Mouse (Mus musculus) heart, postnatal 0 days (tissue): Measurements from ENCODE around the gene Arsa. TPM values are rescaled to one million over a fixed set of nuclear protein-coding genes. Genes with fewer than 3 reads are reported as not detected.

Experiments used
- ATAC-seq: fragments of 200-750 bp; cut with Nextera tagmentation; 2 replicates; pipeline ENCODE4 v1.8.0; 2017; ENCODE audit warnings: low read depth, moderate number of reproducible peaks, moderate library complexity; ENCODE audit not compliant: insufficient read depth
- DNase-seq: peaks from one replicate; pipeline ENCODE4 v3.0.0-alpha.2; 2016; ENCODE audit warnings: low spot score
- H3K27ac ChIP-seq: fragments of 300-500 bp; sonication (generic); 2 replicates; pipeline ENCODE4 v1.5.1; 2014; ENCODE audit warnings: low read depth, mild to moderate bottlenecking
- H3K27me3 ChIP-seq: fragments of 300-500 bp; sonication (generic); 2 replicates; pipeline ENCODE4 v1.6.1; 2014; ENCODE audit warnings: low read length, mixed read lengths; ENCODE audit not compliant: control insufficient read depth, insufficient read depth
- H3K36me3 ChIP-seq: fragments of 300-500 bp; sonication (generic); replicated peaks from 2 replicates; pipeline ENCODE4 v1.6.1; 2014; ENCODE audit warnings: low read length, mixed read lengths; ENCODE audit not compliant: control insufficient read depth, insufficient read depth
- H3K4me1 ChIP-seq: fragments of 300-500 bp; sonication (generic); 2 replicates; pipeline ENCODE4 v1.6.1; 2014; ENCODE audit warnings: antibody characterized with exemption; ENCODE audit not compliant: control insufficient read depth, insufficient read depth
- H3K4me2 ChIP-seq: fragments of 300-500 bp; sonication (generic); 2 replicates; pipeline ENCODE4 v1.6.1; 2014; ENCODE audit warnings: low read depth, mild to moderate bottlenecking, low read length, moderate library complexity
- H3K4me3 ChIP-seq: fragments of 300-500 bp; sonication (generic); 2 replicates; pipeline ENCODE4 v1.5.1; 2014; ENCODE audit warnings: low read depth, low read length
- H3K9ac ChIP-seq: fragments of 300-500 bp; sonication (generic); replicated peaks from 2 replicates; pipeline ENCODE4 v1.6.1; 2014; ENCODE audit warnings: low read depth, low read length, mixed read lengths
- H3K9me3 ChIP-seq: fragments of 300-500 bp; sonication (generic); replicated peaks from 2 replicates; pipeline ENCODE4 v1.6.1; 2016; ENCODE audit warnings: low read length; ENCODE audit not compliant: control insufficient read depth
- CTCF ChIP-seq: IDR thresholded peaks from 2 replicates; pipeline ENCODE4 v1.5.1; 2016; ENCODE audit warnings: antibody characterized with exemption, control low read depth, low read depth
- EP300 ChIP-seq: IDR thresholded peaks from 2 replicates; pipeline ENCODE4 v1.6.1; 2016; ENCODE audit warnings: antibody characterized with exemption, low read depth
- WGBS: fragments of 180-500 bp; shearing (Covaris S2); extraction: QIAGEN DNeasy Blood & Tissue Kit; methylation state at CpG from one replicate; pipeline ENCODE4 v1.1.7; 2014; 5-methylcytosine and 5-hydroxymethylcytosine counted together
- polyA plus RNA-seq: library from polyadenylated mRNA; unstranded; fragments of >200 nt; fragmentation: Nextera tagmentation; extraction: Ambion mirVana; gene quantifications from 2 replicates; pipeline ENCODE4 v1.2.1, GENCODE M21; 2015
- total RNA-seq: library from RNA; depleted of rRNA; stranded (reverse); fragments of >200 nt; gene quantifications from 2 replicates; pipeline ENCODE4 v1.2.3, GENCODE M21; 2014; ENCODE audit warnings: low replicate concordance

Gene Arsa
- total and polyA plus RNA-seq, 2 experiments from 2014 or later: 10.4 to 14.1 TPM

DNA sequence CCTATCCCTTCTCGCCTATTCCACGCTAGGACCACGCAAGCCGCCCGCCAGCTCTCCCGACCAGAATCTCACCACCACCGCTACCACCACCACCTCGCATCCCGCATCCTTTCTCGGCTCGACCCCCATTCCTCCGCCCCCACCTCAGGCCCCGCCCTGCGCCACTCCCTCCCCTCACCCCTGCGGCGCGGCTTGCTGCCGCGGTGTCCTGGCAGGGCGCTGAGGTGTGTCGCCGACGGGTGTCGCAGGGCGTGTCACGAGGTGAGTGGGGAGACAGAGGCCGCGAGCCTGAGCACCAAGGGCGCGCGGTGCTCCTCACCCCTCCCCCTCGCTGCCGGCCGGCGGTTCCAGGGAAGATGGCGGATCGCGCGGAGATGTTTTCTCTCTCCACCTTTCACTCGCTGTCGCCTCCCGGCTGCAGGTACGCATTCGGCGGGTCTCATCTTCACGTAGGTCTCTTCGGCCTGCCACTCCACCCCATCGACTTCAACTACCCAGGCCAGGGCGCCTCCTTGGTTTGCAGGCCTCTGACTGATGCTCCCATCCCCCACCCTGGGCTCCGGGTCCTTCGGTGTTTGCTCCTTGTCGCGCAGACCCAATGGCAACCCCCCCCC, 23.3 kb downstream of the Arsa start, which contains the start of gene Mapk8ip2:
TSS of gene Mapk8ip2 (plus strand) at position 49 of the 614 bp plus-strand sequence.
- Histone ChIP-seq H3K4me2 (peak within 1 kb of the TSS; percentile 66), H3K4me3 (peak within 1 kb of the TSS; percentile 39), H3K36me3 (no peaks in the 10 kb centered on the region), H3K4me1 (peaks cover 7% of the 10 kb centered on the region), H3K9me3 (no peaks in the 10 kb centered on the region), H3K27ac (no peak within 1 kb of the TSS), H3K9ac (no peak within 1 kb of the TSS), H3K27me3 (peaks cover 46% of the 10 kb centered on the region)
- WGBS: 2% methylated on average over 52 of the region's 53 CpGs
- DNase-seq: no peak
- ATAC-seq: no peak
- TF ChIP-seq CTCF: no peak
- TF ChIP-seq EP300: no peak

DNA sequence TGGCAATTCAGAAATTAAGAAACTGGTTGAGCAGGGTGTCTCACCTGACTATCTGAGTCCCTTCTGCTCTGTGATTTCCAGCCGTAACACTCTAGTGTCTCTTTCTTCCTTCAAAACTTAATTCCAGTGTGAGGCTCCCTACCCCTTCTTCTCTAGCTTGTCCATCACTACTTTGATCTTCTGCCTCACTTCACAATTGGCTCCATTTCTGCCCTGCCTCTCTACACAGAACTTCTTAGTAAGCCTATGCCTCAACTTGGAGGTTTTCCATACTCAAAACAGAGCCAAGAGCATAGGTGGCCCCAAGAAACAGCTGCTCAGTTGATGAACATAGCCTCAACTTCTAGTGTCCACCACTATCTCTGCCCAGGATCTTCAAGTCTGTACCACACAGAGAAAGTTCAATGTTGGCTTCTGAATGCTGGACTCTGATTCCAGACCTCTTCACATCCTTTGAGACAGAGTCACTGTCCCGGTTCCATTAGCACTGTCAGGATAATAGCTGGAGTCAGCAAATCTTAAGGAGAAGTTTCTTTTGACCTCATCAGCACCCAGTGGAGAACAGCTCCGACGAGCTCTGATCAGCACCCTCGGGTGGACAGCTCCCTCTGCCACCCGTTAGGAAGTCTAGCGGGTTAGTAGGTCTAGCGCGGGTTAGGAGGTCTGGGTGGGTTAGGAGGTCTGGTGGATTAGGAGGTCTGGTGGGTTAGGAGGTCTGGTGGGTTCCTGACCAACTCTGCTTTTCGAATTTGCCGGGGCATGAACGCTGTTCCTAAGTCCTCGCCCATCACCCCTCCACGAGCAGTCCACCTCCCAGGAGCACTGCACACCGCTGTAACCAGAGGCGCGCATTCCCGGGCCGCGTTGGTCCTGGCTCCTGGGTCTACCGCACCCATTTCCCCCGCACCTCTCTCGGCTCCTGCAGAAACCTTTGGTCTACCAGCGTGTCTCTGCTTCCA, 24.0 kb downstream of the Arsa start:
- TF ChIP-seq CTCF: no peak
- no peak for TF ChIP-seq EP300
- peak; percentile 73; the same call in 1 of the 2 replicates for ATAC-seq
- H3K27me3 ChIP-seq: peaks cover 46% of the 10 kb centered on the region

DNA sequence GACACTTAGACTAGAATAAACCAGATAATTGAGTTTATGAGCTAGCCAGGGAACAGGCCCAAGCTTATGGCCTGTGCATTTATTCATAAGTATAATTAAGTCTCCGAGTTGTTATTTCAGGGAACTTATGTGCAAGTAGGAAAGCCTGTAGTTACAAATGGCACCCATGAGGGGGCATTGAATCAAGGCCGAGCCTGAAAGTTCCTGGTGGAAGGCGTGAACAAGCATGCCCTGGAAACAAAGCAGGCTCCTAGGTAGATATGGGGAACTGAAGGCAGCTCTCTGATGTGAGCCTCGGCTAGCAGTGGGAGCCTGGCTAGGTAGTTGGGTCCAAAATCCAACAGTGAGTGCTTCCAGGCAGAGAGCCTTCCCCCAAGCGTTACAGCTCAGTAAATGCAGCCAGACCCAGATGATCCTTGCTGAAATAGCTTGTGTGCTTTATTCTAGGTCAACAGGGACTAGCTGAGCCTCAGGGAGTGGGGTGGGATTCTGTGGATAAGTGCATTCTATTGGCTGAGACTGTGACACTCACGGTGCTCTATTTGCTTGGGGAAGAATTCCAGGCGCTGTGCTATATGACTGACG, 34.6 kb downstream of the Arsa start:
- Histone ChIP-seq H3K4me3 (no peak overlapping the region), H3K9me3 (no peaks in the 10 kb centered on the region), H3K4me2 (no peak overlapping the region), H3K4me1 (no peaks in the 10 kb centered on the region), H3K27ac (no peak overlapping the region), H3K9ac (no peak overlapping the region), H3K27me3 (no peaks in the 10 kb centered on the region), H3K36me3 (no peaks in the 10 kb centered on the region)
- DNase-seq (peak; percentile 25), ATAC-seq (no peak)
- 39% methylated on average over 8 of the region's 8 CpGs for WGBS
- no peak for TF ChIP-seq EP300
- peak; percentile 30 for TF ChIP-seq CTCF

More for the DNA sequence above, 24.0 kb downstream of the Arsa start:
- Histone ChIP-seq H3K9ac (no peak overlapping the region), H3K9me3 (no peaks in the 10 kb centered on the region), H3K4me2 (peak overlapping the region; percentile 66), H3K36me3 (no peaks in the 10 kb centered on the region), H3K27ac (no peak overlapping the region), H3K4me1 (peaks cover 7% of the 10 kb centered on the region), H3K4me3 (peak overlapping the region; percentile 39)
- WGBS: 5% methylated on average over 24 of the region's 24 CpGs
- peak; percentile 45 for DNase-seq

DNA sequence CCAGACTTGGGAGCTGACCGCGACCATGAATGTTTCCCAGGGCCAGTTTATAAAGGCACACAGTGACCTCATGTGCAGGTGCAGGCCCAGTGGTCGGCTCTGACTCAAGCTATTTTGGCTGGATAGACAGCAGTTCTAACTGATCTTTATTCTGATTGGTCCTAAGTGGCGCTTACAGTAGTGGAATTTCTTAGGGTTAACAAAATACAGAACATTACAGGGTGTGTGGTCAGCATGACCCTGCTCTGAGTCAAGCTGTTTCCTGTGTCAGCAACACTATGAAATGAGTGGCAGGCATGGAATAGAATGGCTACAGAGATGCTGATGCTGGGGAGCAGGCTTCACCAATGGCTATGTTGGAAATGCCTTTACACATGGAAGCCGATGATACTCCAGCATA, 41.3 kb downstream of the Arsa start:
- TF ChIP-seq CTCF: no peak
- TF ChIP-seq EP300: no peak
- ATAC-seq (no peak), DNase-seq (no peak)
- H3K9me3 ChIP-seq: no peaks in the 10 kb centered on the region
- H3K4me2 ChIP-seq: no peak overlapping the region
- H3K9ac ChIP-seq: no peak overlapping the region
- 0 out of 2 replicates have a peak, but pooled peaks cover 4% of the 10 kb centered on the region for H3K4me1 ChIP-seq
- H3K27me3 ChIP-seq: no peaks in the 10 kb centered on the region
- WGBS: 76% methylated on average over 5 of the region's 5 CpGs
- H3K4me3 ChIP-seq: no peak overlapping the region
- H3K36me3 ChIP-seq: no peaks in the 10 kb centered on the region
- no peak overlapping the region for H3K27ac ChIP-seq

DNA sequence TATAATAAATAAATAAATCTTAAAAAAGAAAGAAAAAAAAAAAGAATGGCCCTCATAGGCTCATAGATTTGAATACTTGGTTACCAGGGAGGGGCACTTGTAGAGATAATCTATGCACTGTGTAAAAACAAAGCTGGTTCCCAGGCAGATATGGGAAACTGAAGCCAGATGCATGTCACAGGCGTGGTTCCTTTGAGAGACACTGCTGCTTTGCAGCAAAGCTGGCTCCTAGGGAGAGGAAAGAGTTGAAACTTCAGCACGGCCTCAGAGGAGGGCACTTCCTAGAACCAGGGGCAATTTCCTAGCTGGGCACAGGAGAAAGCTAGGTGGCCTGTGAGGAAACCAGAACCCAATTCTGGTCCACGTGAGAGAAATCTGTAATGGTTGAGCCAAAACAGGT, 43.1 kb downstream of the Arsa start:
- H3K27ac ChIP-seq: no peak overlapping the region
- peaks cover 4% of the 10 kb centered on the region; the same call in 1 of the 2 replicates for H3K4me1 ChIP-seq
- DNase-seq (no peak), ATAC-seq (no peak)
- no peak for TF ChIP-seq CTCF
- TF ChIP-seq EP300: no peak
- 63% methylated on average over 3 of the region's 3 CpGs for WGBS
- H3K27me3 ChIP-seq: no peaks in the 10 kb centered on the region
- no peak overlapping the region for H3K4me3 ChIP-seq
- H3K9me3 ChIP-seq: no peaks in the 10 kb centered on the region
- H3K4me2 ChIP-seq: no peak overlapping the region
- no peak overlapping the region for H3K9ac ChIP-seq
- H3K36me3 ChIP-seq: no peaks in the 10 kb centered on the region
